Mouse (Mus musculus) heart, adult 2 months (tissue): ENCODE measurements around the gene Kifc1.

Source experiments
- CTCF ChIP-seq: fragments of 200-600 bp; IDR thresholded peaks from 2 replicates; pipeline ENCODE4 v1.8.1; 2022; ENCODE audit warnings: antibody characterized with exemption, mild to moderate bottlenecking, moderate library complexity
- EP300 ChIP-seq: fragments of 200-500 bp; IDR thresholded peaks from 2 replicates; pipeline ENCODE4 v1.6.1; 2011; ENCODE audit warnings: low read depth, low read length, control low read depth; ENCODE audit not compliant: insufficient read depth
- POLR2A ChIP-seq: fragments of 200-500 bp; IDR thresholded peaks from 2 replicates; pipeline ENCODE4 v1.6.1; 2011; ENCODE audit warnings: mild to moderate bottlenecking, low read depth, low read length, control low read depth; ENCODE audit not compliant: insufficient read depth

- TF ChIP-seq POLR2A (no peak), EP300 (no peak), CTCF (no peak)
Measured at GRCm38 (mm10) chr17:33851331-33851730, 39.1 kb downstream of the Kifc1 start.
